Mouse (Mus musculus): Measurements from ENCODE around the gene Tiam1. TPM values are rescaled to one million over a fixed set of nuclear protein-coding genes. Genes with fewer than 3 reads are reported as not detected.

Tiam1 gene
- polyA plus RNA-seq, 1 experiment from 2014 or later, result 24.1 TPM

DNA sequence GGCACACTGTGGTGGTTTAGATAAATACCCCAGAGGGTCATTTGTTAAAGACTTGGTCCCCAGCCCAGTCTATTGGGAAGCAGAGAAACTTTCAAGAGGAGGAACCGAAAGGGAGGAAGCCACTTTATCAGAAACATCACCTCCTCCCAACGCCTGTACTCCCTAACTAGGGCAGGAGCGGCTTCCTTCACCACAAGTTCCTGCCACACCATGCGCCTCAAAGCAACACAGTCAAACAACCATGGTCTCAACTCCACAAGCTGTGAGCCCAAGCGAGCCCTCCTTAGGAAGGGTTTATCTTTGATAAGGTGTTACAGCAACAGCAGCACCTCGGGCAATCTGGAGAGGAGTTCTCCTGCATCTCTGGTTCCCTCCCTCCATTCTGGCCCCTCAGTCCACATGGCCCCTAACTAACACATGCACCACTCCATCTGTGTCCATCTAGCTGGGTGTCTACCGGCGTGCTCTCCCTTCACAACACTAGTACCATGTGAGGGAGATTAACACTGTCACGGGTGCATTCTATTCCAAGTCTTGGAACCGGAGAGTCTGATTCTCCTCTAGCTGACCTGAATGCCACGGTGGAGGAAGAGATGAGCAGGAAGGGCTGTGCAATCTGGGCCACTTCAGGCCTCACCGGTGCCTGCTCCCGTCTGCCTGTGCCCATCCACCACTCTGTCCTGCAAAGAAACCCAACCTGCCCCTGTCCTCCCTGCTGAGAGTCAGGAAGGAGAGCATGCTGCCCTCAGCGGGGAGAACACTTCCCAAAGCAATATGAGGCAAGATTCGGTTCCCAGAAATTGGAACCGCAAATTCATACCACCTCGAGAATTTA, 149.4 kb downstream of the Tiam1 start:
- H3K27ac ChIP-seq (ENCODE audit: low read length), result no peak overlapping the region
- WGBS, result 77% methylated on average over 17 of the region's 17 CpGs
- no peak overlapping the region for H3K9ac ChIP-seq (ENCODE audit: low read length)
- H3K36me3 ChIP-seq (ENCODE audit: control insufficient read depth, insufficient read depth, low read length), result no peaks in the 10 kb centered on the region; the same call in 1 of the 2 replicates
- no peak overlapping the region for H3K4me2 ChIP-seq (ENCODE audit: low read depth, low read length)
- H3K4me3 ChIP-seq (replicated peaks; ENCODE audit: low read length), result no peak overlapping the region
- H3K27me3 ChIP-seq (ENCODE audit: control insufficient read depth, insufficient read depth, low read length), result no peaks in the 10 kb centered on the region
- 0 out of 2 replicates have a peak, but pooled peaks cover 4% of the 10 kb centered on the region for H3K9me3 ChIP-seq (replicated peaks; ENCODE audit: control insufficient read depth, low read length)
- no peak for ATAC-seq (ENCODE audit: insufficient read depth, low FRiP score)
- H3K4me1 ChIP-seq (ENCODE audit: control insufficient read depth, insufficient read depth, low read length), result peaks cover 13% of the 10 kb centered on the region

DNA sequence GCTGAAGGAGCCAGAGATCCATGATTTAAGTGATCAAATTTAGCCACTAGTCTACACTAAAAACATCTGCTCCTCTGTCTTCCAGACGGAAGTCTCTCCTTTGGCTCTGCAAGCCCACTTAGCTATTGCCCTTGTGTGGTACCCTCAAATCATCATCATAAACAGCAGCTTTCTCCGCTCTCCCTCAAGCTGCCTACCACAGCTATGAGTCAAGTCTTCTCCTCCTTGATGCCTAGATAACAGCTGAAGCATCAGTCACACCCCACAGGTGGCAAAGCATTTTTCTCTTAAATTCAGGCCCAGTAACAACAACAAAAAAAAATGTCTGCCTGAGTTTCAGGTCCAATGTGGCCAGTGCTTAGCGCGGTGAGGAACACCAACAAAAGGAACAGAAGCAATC, 150.1 kb downstream of the Tiam1 start:
- Histone ChIP-seq H3K27ac (ENCODE audit: low read length) (no peak overlapping the region), H3K4me2 (ENCODE audit: low read depth, low read length) (no peak overlapping the region), H3K9me3 (replicated peaks; ENCODE audit: control insufficient read depth, low read length) (0 out of 2 replicates have a peak, but pooled peaks cover 4% of the 10 kb centered on the region), H3K9ac (ENCODE audit: low read length) (no peak overlapping the region), H3K36me3 (ENCODE audit: control insufficient read depth, insufficient read depth, low read length) (no peaks in the 10 kb centered on the region; the same call in 1 of the 2 replicates), H3K4me3 (replicated peaks; ENCODE audit: low read length) (no peak overlapping the region), H3K4me1 (ENCODE audit: control insufficient read depth, insufficient read depth, low read length) (peaks cover 13% of the 10 kb centered on the region), H3K27me3 (ENCODE audit: control insufficient read depth, insufficient read depth, low read length) (no peaks in the 10 kb centered on the region)
- WGBS, result 86% methylated on average over 4 of the region's 4 CpGs
- no peak for ATAC-seq (ENCODE audit: insufficient read depth, low FRiP score)

- 0 out of 2 replicates have a peak overlapping the region, but pooled peaks have one; percentile 15 for H3K4me2 ChIP-seq (ENCODE audit: low read depth, low read length)
- 0 out of 2 replicates have a peak, but pooled peaks cover 4% of the 10 kb centered on the region for H3K9me3 ChIP-seq (replicated peaks; ENCODE audit: control insufficient read depth, low read length)
- H3K4me3 ChIP-seq (replicated peaks; ENCODE audit: low read length), result no peak overlapping the region
- ATAC-seq (ENCODE audit: insufficient read depth, low FRiP score), result peak; percentile 77
- 42% methylated on average over 12 of the region's 12 CpGs for WGBS
- peaks cover 13% of the 10 kb centered on the region for H3K4me1 ChIP-seq (ENCODE audit: control insufficient read depth, insufficient read depth, low read length)
- H3K27me3 ChIP-seq (ENCODE audit: control insufficient read depth, insufficient read depth, low read length), result no peaks in the 10 kb centered on the region
- peak overlapping the region; percentile 67 for H3K27ac ChIP-seq (ENCODE audit: low read length)
- H3K9ac ChIP-seq (ENCODE audit: low read length), result no peak overlapping the region; the same call in 1 of the 2 replicates
- H3K36me3 ChIP-seq (ENCODE audit: control insufficient read depth, insufficient read depth, low read length), result no peaks in the 10 kb centered on the region; the same call in 1 of the 2 replicates
Measured at GRCm38 (mm10) chr16:89991701-89992152, 151.8 kb downstream of the Tiam1 start.

DNA sequence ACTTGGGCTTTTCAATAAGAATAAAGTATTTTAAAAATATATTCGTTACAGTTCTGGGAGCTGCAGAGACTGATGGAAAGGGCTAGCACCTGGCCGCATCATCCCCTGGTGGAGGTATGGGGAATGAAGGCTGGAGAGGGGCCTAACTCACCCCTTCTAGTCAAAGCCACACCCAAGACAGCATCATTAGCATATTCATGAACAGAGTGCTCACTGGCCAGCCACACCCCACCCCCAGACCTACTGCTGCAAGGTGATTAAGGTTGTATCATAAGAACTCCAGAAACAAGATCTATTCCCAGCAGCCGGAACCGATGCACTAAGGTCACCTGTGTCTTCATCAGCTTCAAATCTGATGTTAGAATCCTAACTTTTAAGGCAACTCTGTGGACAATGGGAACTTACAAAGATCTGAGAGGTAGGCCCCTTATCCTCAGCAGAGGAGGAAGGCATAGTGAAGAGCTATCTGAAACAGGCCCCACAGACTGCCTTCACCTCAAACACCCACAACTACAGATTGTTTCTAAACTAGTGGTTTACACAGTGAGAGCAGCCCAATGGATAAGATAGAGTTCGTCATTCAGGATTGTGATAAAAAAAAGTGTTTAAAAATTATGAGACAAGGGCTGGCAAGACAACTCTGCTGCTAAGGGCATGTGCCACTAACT, 153.1 kb downstream of the Tiam1 start:
- H3K27me3 ChIP-seq (ENCODE audit: control insufficient read depth, insufficient read depth, low read length), result no peaks in the 10 kb centered on the region
- WGBS, result 81% methylated on average over 5 of the region's 5 CpGs
- H3K9ac ChIP-seq (ENCODE audit: low read length), result no peak overlapping the region
- H3K9me3 ChIP-seq (replicated peaks; ENCODE audit: control insufficient read depth, low read length), result no peaks in the 10 kb centered on the region
- H3K36me3 ChIP-seq (ENCODE audit: control insufficient read depth, insufficient read depth, low read length), result no peaks in the 10 kb centered on the region; the same call in 1 of the 2 replicates
- ATAC-seq (ENCODE audit: insufficient read depth, low FRiP score), result no peak
- peaks cover 13% of the 10 kb centered on the region for H3K4me1 ChIP-seq (ENCODE audit: control insufficient read depth, insufficient read depth, low read length)
- no peak overlapping the region for H3K4me2 ChIP-seq (ENCODE audit: low read depth, low read length)
- H3K27ac ChIP-seq (ENCODE audit: low read length), result no peak overlapping the region
- no peak overlapping the region for H3K4me3 ChIP-seq (replicated peaks; ENCODE audit: low read length)

GRCm38 (mm10) chr16:89989816-89990215, 153.8 kb downstream of the Tiam1 start:
- peaks cover 13% of the 10 kb centered on the region for H3K4me1 ChIP-seq (ENCODE audit: control insufficient read depth, insufficient read depth, low read length)
- no peaks in the 10 kb centered on the region for H3K27me3 ChIP-seq (ENCODE audit: control insufficient read depth, insufficient read depth, low read length)
- 73% methylated on average over 10 of the region's 10 CpGs for WGBS
- no peaks in the 10 kb centered on the region; the same call in 1 of the 2 replicates for H3K36me3 ChIP-seq (ENCODE audit: control insufficient read depth, insufficient read depth, low read length)
- H3K9me3 ChIP-seq (replicated peaks; ENCODE audit: control insufficient read depth, low read length), result no peaks in the 10 kb centered on the region
- H3K9ac ChIP-seq (ENCODE audit: low read length), result no peak overlapping the region
- H3K4me2 ChIP-seq (ENCODE audit: low read depth, low read length), result no peak overlapping the region
- no peak for ATAC-seq (ENCODE audit: insufficient read depth, low FRiP score)
- H3K27ac ChIP-seq (ENCODE audit: low read length), result no peak overlapping the region
- H3K4me3 ChIP-seq (replicated peaks; ENCODE audit: low read length), result no peak overlapping the region

- Histone ChIP-seq H3K4me3 (replicated peaks; ENCODE audit: low read length) (no peak overlapping the region), H3K27ac (ENCODE audit: low read length) (no peak overlapping the region), H3K36me3 (ENCODE audit: control insufficient read depth, insufficient read depth, low read length) (no peaks in the 10 kb centered on the region; the same call in 1 of the 2 replicates), H3K9ac (ENCODE audit: low read length) (no peak overlapping the region), H3K4me1 (ENCODE audit: control insufficient read depth, insufficient read depth, low read length) (peaks cover 9% of the 10 kb centered on the region), H3K27me3 (ENCODE audit: control insufficient read depth, insufficient read depth, low read length) (no peaks in the 10 kb centered on the region), H3K9me3 (replicated peaks; ENCODE audit: control insufficient read depth, low read length) (no peaks in the 10 kb centered on the region), H3K4me2 (ENCODE audit: low read depth, low read length) (no peak overlapping the region)
- WGBS, result 88% methylated on average over 18 of the region's 18 CpGs
- ATAC-seq (ENCODE audit: insufficient read depth, low FRiP score), result no peak
Measured at GRCm38 (mm10) chr16:89986672-89987362, 156.8 kb downstream of the Tiam1 start.

GRCm38 (mm10) chr16:89985702-89986481, 157.7 kb downstream of the Tiam1 start:
- H3K4me1 ChIP-seq (ENCODE audit: control insufficient read depth, insufficient read depth, low read length), result no peaks in the 10 kb centered on the region
- no peak overlapping the region for H3K4me3 ChIP-seq (replicated peaks; ENCODE audit: low read length)
- peak; percentile 15; the same call in 1 of the 2 replicates for ATAC-seq (ENCODE audit: insufficient read depth, low FRiP score)
- H3K9ac ChIP-seq (ENCODE audit: low read length), result no peak overlapping the region
- no peaks in the 10 kb centered on the region for H3K27me3 ChIP-seq (ENCODE audit: control insufficient read depth, insufficient read depth, low read length)
- no peaks in the 10 kb centered on the region for H3K9me3 ChIP-seq (replicated peaks; ENCODE audit: control insufficient read depth, low read length)
- 65% methylated on average over 20 of the region's 20 CpGs for WGBS
- H3K27ac ChIP-seq (ENCODE audit: low read length), result no peak overlapping the region
- H3K4me2 ChIP-seq (ENCODE audit: low read depth, low read length), result no peak overlapping the region
- H3K36me3 ChIP-seq (ENCODE audit: control insufficient read depth, insufficient read depth, low read length), result no peaks in the 10 kb centered on the region; the same call in 1 of the 2 replicates

GRCm38 (mm10) chr16:89980075-89980744, 163.4 kb downstream of the Tiam1 start:
- ATAC-seq (ENCODE audit: insufficient read depth, low FRiP score), result no peak
- 86% methylated on average over 11 of the region's 11 CpGs for WGBS
- H3K9me3 ChIP-seq (replicated peaks; ENCODE audit: control insufficient read depth, low read length), result no peaks in the 10 kb centered on the region

More at GRCm38 (mm10) chr16:89980075-89980744, 163.4 kb downstream of the Tiam1 start:
- Histone ChIP-seq H3K36me3 (ENCODE audit: control insufficient read depth, insufficient read depth, low read length) (no peaks in the 10 kb centered on the region), H3K9ac (ENCODE audit: low read length) (no peak overlapping the region), H3K4me3 (replicated peaks; ENCODE audit: low read length) (no peak overlapping the region), H3K4me2 (ENCODE audit: low read depth, low read length) (no peak overlapping the region), H3K27ac (ENCODE audit: low read length) (no peak overlapping the region), H3K4me1 (ENCODE audit: control insufficient read depth, insufficient read depth, low read length) (no peaks in the 10 kb centered on the region), H3K27me3 (ENCODE audit: control insufficient read depth, insufficient read depth, low read length) (no peaks in the 10 kb centered on the region)

Data from stomach, embryonic 16.5 days (tissue).